Mouse (Mus musculus): ENCODE measurements at regions not wholly inside any gene's neighbourhood (a gene's known extent, or its start where the extent isn't known, plus 50 kb on each side); places are given as distances from the start of the nearest gene placed in this dataset.

DNA sequence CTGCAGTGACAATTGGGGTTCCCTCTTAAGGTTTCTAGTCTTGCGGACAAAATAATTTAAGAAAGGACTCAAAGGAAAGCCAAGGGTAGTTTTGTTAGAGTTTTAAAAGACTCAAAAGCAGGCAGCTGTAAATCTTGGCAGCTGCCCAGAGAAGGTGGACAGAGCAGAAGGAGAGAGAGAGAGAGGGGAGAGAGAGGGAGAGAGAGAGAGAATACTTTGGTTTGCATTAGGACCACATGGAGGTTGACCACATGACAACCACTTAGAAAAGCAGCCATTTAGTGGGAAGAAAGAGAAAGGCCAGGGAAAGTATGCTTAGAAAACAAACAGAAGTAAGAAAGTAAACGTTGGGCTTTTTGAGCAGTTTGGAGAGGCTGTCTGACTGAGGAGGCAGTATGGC is 177.6 kb downstream of the Dhx35 start:
- TF ChIP-seq CTCF (IDR thresholded peaks at IDR 0.05; ENCODE audit: low read depth), result no peak
- DNase-seq, result peak; percentile 46
- Histone ChIP-seq H3K4me3 (ENCODE audit: low read depth, low read length) (no peak overlapping the region), H3K9ac (no peak overlapping the region), H3K27ac (ENCODE audit: low read depth) (no peak overlapping the region), H3K4me2 (no peak overlapping the region), H3K27me3 (ENCODE audit: insufficient read depth, low read length) (no peaks in the 10 kb centered on the region), H3K9me3 (ENCODE audit: low read depth, low read length) (no peaks in the 10 kb centered on the region), H3K36me3 (ENCODE audit: insufficient read depth) (no peaks in the 10 kb centered on the region), H3K4me1 (ENCODE audit: insufficient read depth) (no peaks in the 10 kb centered on the region)
- peak; percentile 56; the same call in 1 of the 2 replicates for ATAC-seq (ENCODE audit: insufficient read depth)
- 36% methylated on average over 2 of the region's 2 CpGs for WGBS

GRCm38 (mm10) chr2:158985529-158986148 is 191.0 kb downstream of the Dhx35 start:
- peak; percentile 77 for DNase-seq

DNA sequence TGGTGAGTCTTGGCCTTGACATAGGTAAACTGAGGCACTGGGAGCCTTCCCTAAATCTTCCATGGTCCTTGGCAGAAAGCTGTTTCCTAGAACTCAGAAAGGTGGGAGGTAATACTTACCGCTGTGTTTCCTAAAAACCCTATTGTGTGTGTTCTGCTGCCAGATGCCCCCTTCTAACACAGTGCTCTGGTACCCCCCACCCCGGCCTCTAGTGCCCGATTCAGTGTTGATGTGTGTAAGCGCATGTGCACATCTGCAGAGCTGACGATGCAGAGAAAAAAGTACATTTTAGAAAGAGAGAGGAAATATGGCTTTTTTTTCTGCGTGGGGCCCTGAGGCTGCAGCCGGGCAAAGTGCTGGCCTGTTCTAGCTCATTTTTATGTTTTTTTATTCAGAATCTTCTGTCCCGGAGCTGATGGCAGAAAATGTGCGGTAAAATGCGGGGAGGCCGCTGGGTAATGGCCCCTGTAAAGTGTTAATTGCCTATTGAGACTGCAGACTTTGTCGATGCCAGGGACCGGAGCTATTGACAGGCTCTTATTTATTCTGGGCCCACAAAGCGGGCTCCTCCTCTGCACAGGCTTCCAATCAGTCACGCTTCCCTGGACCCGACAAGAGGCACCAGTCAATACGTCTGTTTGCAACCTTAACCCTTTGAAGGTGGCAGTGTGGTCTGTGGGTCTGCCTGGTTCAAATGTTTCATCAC is 208.0 kb downstream of the Dhx35 start:
- 37% methylated on average over 17 of the region's 17 CpGs for WGBS
- TF ChIP-seq CTCF (IDR thresholded peaks at IDR 0.05; ENCODE audit: low read depth), result no peak
- no peaks in the 10 kb centered on the region for H3K9me3 ChIP-seq (ENCODE audit: low read depth, low read length)
- H3K27me3 ChIP-seq (ENCODE audit: insufficient read depth, low read length), result no peaks in the 10 kb centered on the region
- H3K9ac ChIP-seq, result no peak overlapping the region
- H3K36me3 ChIP-seq (ENCODE audit: insufficient read depth), result no peaks in the 10 kb centered on the region
- H3K27ac ChIP-seq (ENCODE audit: low read depth), result no peak overlapping the region
- H3K4me2 ChIP-seq, result no peak overlapping the region
- DNase-seq, result no peak
- H3K4me1 ChIP-seq (ENCODE audit: insufficient read depth), result no peaks in the 10 kb centered on the region
- no peak for ATAC-seq (ENCODE audit: insufficient read depth)
- no peak overlapping the region for H3K4me3 ChIP-seq (ENCODE audit: low read depth, low read length)

More at GRCm38 (mm10) chr2:158985529-158986148, 191.0 kb downstream of the Dhx35 start:
- no peak overlapping the region for H3K4me2 ChIP-seq
- no peaks in the 10 kb centered on the region for H3K4me1 ChIP-seq (ENCODE audit: insufficient read depth)
- H3K36me3 ChIP-seq (ENCODE audit: insufficient read depth), result no peaks in the 10 kb centered on the region
- no peak overlapping the region for H3K4me3 ChIP-seq (ENCODE audit: low read depth, low read length)
- no peaks in the 10 kb centered on the region for H3K9me3 ChIP-seq (ENCODE audit: low read depth, low read length)
- TF ChIP-seq CTCF (IDR thresholded peaks at IDR 0.05; ENCODE audit: low read depth), result no peak
- peak; percentile 47; the same call in 1 of the 2 replicates for ATAC-seq (ENCODE audit: insufficient read depth)
- WGBS, result 55% methylated on average over 17 of the region's 17 CpGs
- no peaks in the 10 kb centered on the region for H3K27me3 ChIP-seq (ENCODE audit: insufficient read depth, low read length)
- H3K27ac ChIP-seq (ENCODE audit: low read depth), result no peak overlapping the region
- H3K9ac ChIP-seq, result no peak overlapping the region

- DNase-seq (no peak), ATAC-seq (ENCODE audit: insufficient read depth) (no peak)
- no peaks in the 10 kb centered on the region for H3K27me3 ChIP-seq (ENCODE audit: insufficient read depth, low read length)
- WGBS, result 59% methylated on average over 4 of the region's 4 CpGs
- no peak overlapping the region for H3K27ac ChIP-seq (ENCODE audit: low read depth)
- no peak for TF ChIP-seq CTCF (IDR thresholded peaks at IDR 0.05; ENCODE audit: low read depth)
- no peaks in the 10 kb centered on the region for H3K9me3 ChIP-seq (ENCODE audit: low read depth, low read length)
- H3K9ac ChIP-seq, result no peak overlapping the region
- no peak overlapping the region for H3K4me3 ChIP-seq (ENCODE audit: low read depth, low read length)
- no peaks in the 10 kb centered on the region for H3K4me1 ChIP-seq (ENCODE audit: insufficient read depth)
- H3K4me2 ChIP-seq, result no peak overlapping the region
- no peaks in the 10 kb centered on the region for H3K36me3 ChIP-seq (ENCODE audit: insufficient read depth)
Measured at GRCm38 (mm10) chr2:159003187-159003497, 208.5 kb downstream of the Dhx35 start.

GRCm38 (mm10) chr2:159004417-159004816 is 209.8 kb downstream of the Dhx35 start:
- ATAC-seq (ENCODE audit: insufficient read depth) (no peak), DNase-seq (peak; percentile 17)
- no peak overlapping the region for H3K4me3 ChIP-seq (ENCODE audit: low read depth, low read length)
- H3K4me1 ChIP-seq (ENCODE audit: insufficient read depth), result no peaks in the 10 kb centered on the region
- H3K27ac ChIP-seq (ENCODE audit: low read depth), result no peak overlapping the region
- TF ChIP-seq CTCF (IDR thresholded peaks at IDR 0.05; ENCODE audit: low read depth), result no peak
- no peak overlapping the region for H3K4me2 ChIP-seq
- H3K9me3 ChIP-seq (ENCODE audit: low read depth, low read length), result no peaks in the 10 kb centered on the region
- no peaks in the 10 kb centered on the region for H3K27me3 ChIP-seq (ENCODE audit: insufficient read depth, low read length)
- WGBS, result 49% methylated on average over 9 of the region's 9 CpGs
- no peaks in the 10 kb centered on the region for H3K36me3 ChIP-seq (ENCODE audit: insufficient read depth)
- no peak overlapping the region for H3K9ac ChIP-seq

DNA sequence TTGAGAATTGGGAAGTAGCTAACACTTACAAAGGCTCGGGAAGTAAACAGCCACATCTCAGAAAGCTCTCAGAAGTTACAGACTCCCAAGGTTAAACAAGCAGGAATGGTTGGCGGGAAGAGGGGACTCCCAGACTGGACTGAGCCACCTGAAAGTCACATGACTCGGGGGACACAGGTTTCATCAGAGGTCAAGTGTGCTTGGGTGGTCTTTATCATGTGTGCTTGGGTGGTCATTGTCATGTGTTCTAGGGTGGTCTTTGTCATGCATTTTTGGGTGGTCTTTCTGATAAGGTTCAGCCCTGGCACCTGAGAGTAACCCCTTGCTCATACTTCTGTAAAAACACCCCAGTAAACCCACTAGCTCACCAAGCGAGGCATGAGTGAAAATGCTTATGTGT is 218.1 kb downstream of the Dhx35 start:
- H3K4me2 ChIP-seq, result no peak overlapping the region
- H3K4me3 ChIP-seq (ENCODE audit: low read depth, low read length), result no peak overlapping the region
- no peak for ATAC-seq (ENCODE audit: insufficient read depth)
- H3K36me3 ChIP-seq (ENCODE audit: insufficient read depth), result no peaks in the 10 kb centered on the region
- WGBS, result 60% methylated on average over 4 of the region's 4 CpGs
- no peaks in the 10 kb centered on the region for H3K27me3 ChIP-seq (ENCODE audit: insufficient read depth, low read length)
- no peak for TF ChIP-seq CTCF (IDR thresholded peaks at IDR 0.05; ENCODE audit: low read depth)
- DNase-seq, result no peak
- no peaks in the 10 kb centered on the region for H3K9me3 ChIP-seq (ENCODE audit: low read depth, low read length)
- H3K9ac ChIP-seq, result no peak overlapping the region
- H3K4me1 ChIP-seq (ENCODE audit: insufficient read depth), result no peaks in the 10 kb centered on the region
- H3K27ac ChIP-seq (ENCODE audit: low read depth), result no peak overlapping the region

DNA sequence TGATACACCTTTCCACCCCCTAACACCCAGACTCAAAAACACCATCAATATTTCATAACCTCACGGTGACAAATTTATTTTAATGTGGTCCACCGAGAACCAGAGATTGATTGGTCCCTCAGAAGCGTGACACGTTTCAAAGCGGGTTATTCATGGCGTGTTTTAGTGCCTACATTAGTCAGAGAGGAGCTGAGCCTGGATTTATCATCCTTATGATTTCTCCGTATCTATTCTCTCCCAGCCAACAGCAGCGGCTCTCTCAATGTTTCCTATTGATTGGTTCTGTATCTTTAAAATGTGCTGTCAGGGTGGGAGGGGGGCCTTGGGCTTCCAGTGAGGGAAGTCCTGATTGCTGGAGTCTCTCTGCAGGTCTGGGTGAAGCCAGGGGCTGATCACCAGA is 219.9 kb downstream of the Dhx35 start:
- no peaks in the 10 kb centered on the region for H3K9me3 ChIP-seq (ENCODE audit: low read depth, low read length)
- H3K4me1 ChIP-seq (ENCODE audit: insufficient read depth), result no peaks in the 10 kb centered on the region
- 53% methylated on average over 8 of the region's 8 CpGs for WGBS
- ATAC-seq (ENCODE audit: insufficient read depth) (no peak), DNase-seq (no peak)
- H3K27me3 ChIP-seq (ENCODE audit: insufficient read depth, low read length), result no peaks in the 10 kb centered on the region
- H3K4me3 ChIP-seq (ENCODE audit: low read depth, low read length), result no peak overlapping the region
- no peak overlapping the region for H3K4me2 ChIP-seq
- no peak for TF ChIP-seq CTCF (IDR thresholded peaks at IDR 0.05; ENCODE audit: low read depth)
- H3K36me3 ChIP-seq (ENCODE audit: insufficient read depth), result no peaks in the 10 kb centered on the region
- H3K27ac ChIP-seq (ENCODE audit: low read depth), result no peak overlapping the region
- H3K9ac ChIP-seq, result no peak overlapping the region

Measured in lung, embryonic 14.5 days (tissue).